Mouse (Mus musculus): ENCODE data around the gene Col7a1. TPM values are rescaled to one million over a fixed set of nuclear protein-coding genes. Genes with fewer than 3 reads are reported as not detected.

Gene Col7a1
- polyA plus RNA-seq, 1 experiment from 2014 or later: 1.8 TPM

DNA sequence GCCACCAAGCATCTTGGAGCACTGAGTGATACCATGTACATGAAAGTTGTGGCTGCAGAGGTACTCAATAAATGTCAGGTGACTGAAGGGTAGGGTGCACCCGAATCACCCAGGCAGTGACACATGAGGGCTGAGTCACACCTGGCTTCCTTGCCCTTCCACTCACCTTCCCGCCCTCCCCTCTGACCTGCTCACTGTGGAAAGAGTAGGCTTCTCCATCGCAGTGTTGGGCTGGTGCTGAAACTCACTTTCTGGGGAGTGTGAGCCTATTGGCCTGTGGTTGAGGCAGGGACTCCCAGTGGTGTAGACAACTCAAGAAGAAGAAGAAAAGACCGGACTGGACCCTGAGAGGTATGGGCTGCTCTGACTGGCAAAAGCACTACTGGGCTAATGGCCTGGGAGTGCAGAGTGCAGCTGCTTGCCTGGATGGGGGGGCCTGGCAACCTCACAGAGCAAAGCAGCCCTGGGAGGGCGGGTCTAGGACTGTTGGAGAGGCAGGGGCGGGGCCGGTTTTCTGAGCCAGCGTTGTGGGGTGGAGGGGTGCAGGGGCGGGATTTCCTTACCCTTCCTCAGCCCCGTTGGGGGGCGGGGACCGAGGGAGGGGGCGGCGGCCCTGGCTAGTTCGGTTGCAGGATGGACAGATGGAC, 34.4 kb downstream of the Col7a1 start:
- Histone ChIP-seq H3K4me3 (replicated peaks) (no peak overlapping the region), H3K9me3 (no peaks in the 10 kb centered on the region), H3K9ac (replicated peaks) (no peak overlapping the region), H3K36me3 (no peaks in the 10 kb centered on the region), H3K27me3 (no peaks in the 10 kb centered on the region), H3K4me1 (replicated peaks) (peaks cover 16% of the 10 kb centered on the region), H3K4me2 (replicated peaks) (no peak overlapping the region), H3K27ac (no peak overlapping the region)
- WGBS: 18% methylated on average over 14 of the region's 15 CpGs
- no peak for ATAC-seq

DNA sequence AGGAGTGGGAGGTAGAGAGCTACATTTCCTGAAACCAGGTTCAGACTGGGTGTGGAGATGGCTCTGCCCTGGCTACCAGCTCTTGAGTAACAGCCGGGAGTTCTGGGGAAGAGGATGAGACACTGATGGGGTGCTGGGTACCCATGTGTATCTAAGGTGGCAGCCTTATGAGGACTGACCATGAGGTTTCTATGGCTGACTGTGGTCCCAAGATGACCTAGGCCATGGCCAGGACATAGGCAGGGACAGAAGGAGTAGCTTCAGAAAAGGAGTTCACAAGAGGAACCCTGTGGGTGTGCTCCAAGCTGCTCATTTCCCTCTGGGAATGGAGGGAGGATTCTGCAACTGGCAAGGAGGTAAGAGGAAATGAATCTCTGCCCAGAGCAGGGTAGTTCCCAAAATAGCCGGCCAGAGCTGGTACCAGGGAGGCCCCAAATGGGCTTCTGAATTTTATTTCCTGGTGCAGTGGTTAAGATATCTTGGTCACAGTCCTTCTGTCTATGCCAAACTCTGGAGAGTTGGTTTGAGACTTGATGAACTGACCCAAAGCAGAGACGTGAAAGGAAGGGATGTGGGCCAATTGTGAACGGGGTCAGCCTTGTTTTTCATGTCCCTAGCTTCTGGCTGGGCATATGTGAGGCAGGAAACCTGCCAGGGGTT, 36.5 kb downstream of the Col7a1 start:
- Histone ChIP-seq H3K4me1 (replicated peaks) (peaks cover 26% of the 10 kb centered on the region), H3K9ac (replicated peaks) (no peak overlapping the region), H3K36me3 (no peaks in the 10 kb centered on the region), H3K4me2 (replicated peaks) (no peak overlapping the region), H3K27me3 (no peaks in the 10 kb centered on the region), H3K9me3 (no peaks in the 10 kb centered on the region), H3K27ac (no peak overlapping the region), H3K4me3 (replicated peaks) (no peak overlapping the region)
- WGBS: 87% methylated on average over 4 of the region's 4 CpGs
- ATAC-seq: no peak

DNA sequence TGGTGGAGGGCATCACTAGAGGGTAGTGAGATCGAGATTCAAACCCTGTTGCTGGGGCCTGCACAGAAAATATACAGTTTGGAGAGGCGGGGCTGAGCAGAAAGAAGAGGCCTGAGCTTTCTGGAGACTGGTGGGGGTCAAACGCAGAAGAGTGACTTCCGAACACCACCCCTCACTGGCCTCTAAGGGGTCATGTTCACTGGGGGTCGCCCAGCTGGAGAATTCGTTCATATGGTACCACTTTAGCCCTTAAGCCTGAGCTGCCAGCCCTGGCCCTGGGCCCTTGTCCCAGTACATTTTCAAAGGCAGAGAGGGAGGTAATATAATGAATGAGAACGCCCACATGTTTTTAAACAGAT, 37.1 kb downstream of the Col7a1 start:
- no peak for ATAC-seq
- no peaks in the 10 kb centered on the region for H3K27me3 ChIP-seq
- no peak overlapping the region for H3K9ac ChIP-seq (replicated peaks)
- no peaks in the 10 kb centered on the region for H3K36me3 ChIP-seq
- no peaks in the 10 kb centered on the region for H3K9me3 ChIP-seq
- WGBS: 86% methylated on average over 7 of the region's 7 CpGs
- H3K4me3 ChIP-seq (replicated peaks): no peak overlapping the region
- no peak overlapping the region for H3K4me2 ChIP-seq (replicated peaks)
- H3K27ac ChIP-seq: no peak overlapping the region
- peaks cover 30% of the 10 kb centered on the region for H3K4me1 ChIP-seq (replicated peaks)

DNA sequence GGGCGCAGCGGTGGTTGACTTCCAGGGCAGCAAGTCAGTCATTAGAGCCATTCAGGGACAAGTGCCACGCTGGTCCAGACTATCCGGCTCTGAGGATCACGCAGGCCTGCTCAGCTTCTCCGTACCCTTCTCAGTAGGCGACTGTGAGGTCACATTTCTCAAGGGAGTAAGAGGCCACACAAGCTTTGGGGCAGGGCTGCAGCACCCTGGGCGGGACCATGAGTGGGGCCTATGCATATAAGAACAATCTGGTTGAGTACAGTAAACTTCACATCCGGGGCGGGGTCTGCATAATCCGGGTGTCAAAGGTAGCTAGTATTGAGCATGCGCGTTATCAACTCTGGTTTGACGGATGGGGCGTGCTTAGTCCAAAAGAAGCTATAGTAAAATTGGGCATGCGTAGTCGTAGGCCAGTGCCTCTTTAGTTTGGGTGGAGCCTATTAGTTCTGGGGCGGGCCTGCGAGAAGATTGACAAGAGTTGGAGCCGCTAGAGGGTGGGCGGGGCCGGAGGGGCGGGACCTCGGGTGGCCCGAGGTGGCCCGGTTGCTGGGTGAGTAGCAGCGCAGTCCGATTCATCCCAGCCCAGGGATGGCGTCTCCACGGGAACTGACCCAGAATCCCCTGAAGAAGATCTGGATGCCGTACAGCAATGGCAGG, 38.2 kb downstream of the Col7a1 start, which contains the start of gene Pfkfb4:
Gene Pfkfb4 (plus strand): TSS at position 351 of the 657 bp plus-strand sequence.
- Histone ChIP-seq H3K4me3 (replicated peaks) (peak within 1 kb of the TSS; percentile 63), H3K9ac (replicated peaks) (peak within 1 kb of the TSS; percentile 69), H3K27me3 (no peaks in the 10 kb centered on the region), H3K27ac (peak within 1 kb of the TSS; percentile 69), H3K9me3 (no peaks in the 10 kb centered on the region), H3K36me3 (no peaks in the 10 kb centered on the region), H3K4me2 (replicated peaks) (peak within 1 kb of the TSS; percentile 78), H3K4me1 (replicated peaks) (peaks cover 35% of the 10 kb centered on the region)
- ATAC-seq: peak; percentile 95
- under 1% methylated on average over 31 of the region's 31 CpGs for WGBS

DNA sequence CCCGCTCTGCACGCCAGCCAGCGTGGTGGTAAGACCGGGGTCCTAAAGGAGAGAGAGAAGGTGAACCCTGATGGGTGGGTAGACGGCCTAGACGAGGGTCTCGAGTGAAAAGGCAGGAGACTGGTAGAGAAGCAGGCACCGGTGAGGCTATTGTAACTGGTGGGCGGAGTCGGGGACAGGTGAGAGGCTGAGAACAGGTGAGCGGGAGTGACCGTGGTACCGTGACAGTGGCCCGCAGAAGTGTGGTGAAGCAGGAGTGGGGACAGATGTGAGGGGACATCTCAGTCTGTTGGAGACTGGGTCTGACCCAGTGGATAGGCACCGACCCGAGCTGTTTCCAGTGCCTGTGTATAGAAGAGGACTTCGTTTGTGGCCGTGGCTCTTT, 38.7 kb downstream of the Col7a1 start:
- no peaks in the 10 kb centered on the region for H3K9me3 ChIP-seq
- H3K27me3 ChIP-seq: no peaks in the 10 kb centered on the region
- 9% methylated on average over 18 of the region's 18 CpGs for WGBS
- peak overlapping the region; percentile 54 for H3K27ac ChIP-seq
- H3K4me1 ChIP-seq (replicated peaks): peaks cover 35% of the 10 kb centered on the region
- H3K4me3 ChIP-seq (replicated peaks): peak overlapping the region; percentile 63
- peak overlapping the region; percentile 69 for H3K9ac ChIP-seq (replicated peaks)
- peak; percentile 37; the same call in 1 of the 2 replicates for ATAC-seq
- no peaks in the 10 kb centered on the region for H3K36me3 ChIP-seq
- peak overlapping the region; percentile 78 for H3K4me2 ChIP-seq (replicated peaks)

DNA sequence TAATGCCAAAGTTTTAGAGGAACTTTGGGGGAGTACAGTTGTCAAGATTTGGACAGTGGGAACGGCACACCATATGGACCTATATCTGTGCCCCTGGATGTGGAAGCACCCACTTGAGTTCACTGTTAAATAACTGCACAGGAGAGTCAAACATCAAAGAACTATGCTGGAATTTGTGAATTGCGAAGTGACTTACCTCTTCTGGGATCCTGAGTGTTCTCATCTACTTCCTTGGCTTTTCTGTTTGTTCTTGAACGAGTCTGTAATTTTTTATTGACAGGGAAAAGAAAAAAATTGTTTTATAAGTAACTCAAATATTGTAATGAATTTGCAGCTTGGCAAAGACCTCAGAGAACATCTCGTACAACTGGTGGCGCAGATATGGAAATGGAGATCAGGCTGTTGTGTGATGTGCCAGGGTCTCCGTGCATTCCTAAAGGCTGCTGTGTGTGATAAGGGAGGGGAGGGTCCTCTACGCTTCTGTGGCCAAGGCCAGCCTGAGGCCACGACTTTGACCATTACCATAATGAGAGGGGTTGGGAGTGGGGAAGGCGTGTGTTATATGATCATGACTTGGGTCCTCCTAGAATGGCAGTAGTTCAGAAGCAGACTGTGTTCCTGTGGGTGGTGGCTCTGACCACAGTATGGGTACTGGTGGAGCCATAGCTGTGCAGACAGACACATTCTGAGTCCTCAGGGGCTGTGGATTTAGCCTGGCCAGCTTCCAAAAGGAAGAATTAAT, 39.4 kb downstream of the Col7a1 start:
- Histone ChIP-seq H3K9me3 (no peaks in the 10 kb centered on the region), H3K9ac (replicated peaks) (peak overlapping the region; percentile 69), H3K4me3 (replicated peaks) (peak overlapping the region; percentile 63), H3K36me3 (no peaks in the 10 kb centered on the region), H3K27me3 (no peaks in the 10 kb centered on the region), H3K4me1 (replicated peaks) (peaks cover 35% of the 10 kb centered on the region), H3K27ac (no peak overlapping the region), H3K4me2 (replicated peaks) (peak overlapping the region; percentile 78)
- no peak for ATAC-seq
- 83% methylated on average over 9 of the region's 9 CpGs for whole genome bisulfite sequencing

DNA sequence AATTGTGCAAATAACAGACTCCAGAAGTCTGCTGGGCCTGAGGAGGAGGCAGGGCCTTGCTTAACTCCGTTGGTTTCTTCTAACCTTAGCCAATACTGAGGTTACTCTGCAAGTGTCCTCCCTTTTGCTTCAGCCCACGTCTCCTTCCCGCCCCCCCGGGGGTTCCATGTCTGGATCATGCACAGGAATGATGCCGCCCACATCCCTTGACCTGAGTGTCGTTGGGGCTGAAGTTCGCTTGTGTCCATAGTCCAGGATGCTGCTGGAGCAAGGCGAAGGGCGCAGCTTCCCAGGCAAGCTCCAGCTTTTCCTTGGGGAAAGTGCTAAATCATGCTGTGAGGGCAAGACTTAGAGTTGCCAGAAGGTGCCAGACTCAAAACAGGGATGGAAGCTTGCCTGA, 43.0 kb downstream of the Col7a1 start:
- ATAC-seq: no peak
- H3K9ac ChIP-seq (replicated peaks): no peak overlapping the region

DNA sequence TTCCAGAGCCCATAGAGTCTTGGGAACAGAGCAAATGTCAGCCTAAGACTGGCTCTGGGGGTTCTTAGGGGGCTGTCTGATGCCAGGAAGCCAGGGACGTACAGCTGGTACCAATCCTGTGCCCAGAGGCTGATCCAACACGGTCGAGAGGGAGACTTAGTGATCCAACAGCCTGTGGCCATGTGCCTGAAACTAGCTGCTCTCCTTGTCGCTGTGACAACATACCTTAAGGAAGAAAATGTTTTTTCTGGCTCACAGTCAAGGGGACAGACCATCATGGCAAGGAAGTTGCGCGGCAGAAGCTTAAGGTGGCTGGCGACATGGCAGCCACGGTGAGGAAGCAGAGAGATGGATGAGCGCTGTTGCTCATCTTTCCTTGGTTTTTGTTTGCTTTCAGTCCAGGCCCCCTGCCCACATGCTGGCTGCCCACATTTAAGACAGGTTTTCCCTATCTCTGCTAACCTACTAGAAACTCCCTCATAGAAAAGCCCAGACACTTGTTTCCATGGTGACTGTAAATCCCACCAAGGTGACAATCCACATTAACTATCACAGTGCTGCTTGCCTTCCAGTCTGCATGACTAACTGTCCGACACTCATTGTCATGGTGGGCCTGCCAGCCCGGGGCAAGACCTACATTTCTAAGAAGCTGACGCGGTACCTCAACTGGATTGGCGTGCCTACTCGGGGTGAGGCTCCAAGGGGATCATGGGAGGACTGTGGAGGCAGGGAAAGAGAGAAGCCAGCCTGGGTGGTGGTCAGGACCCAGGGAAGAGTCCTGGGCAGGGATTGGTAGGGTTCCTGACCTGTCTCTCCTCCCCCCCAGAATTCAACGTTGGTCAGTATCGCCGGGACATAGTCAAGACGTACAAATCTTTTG, 45.1 kb downstream of the Col7a1 start:
- Histone ChIP-seq H3K4me1 (replicated peaks) (peaks cover 20% of the 10 kb centered on the region), H3K9me3 (no peaks in the 10 kb centered on the region), H3K27me3 (no peaks in the 10 kb centered on the region), H3K9ac (replicated peaks) (peak overlapping the region; percentile 28; the same call in 1 of the 2 replicates), H3K4me3 (replicated peaks) (no peak overlapping the region), H3K4me2 (replicated peaks) (no peak overlapping the region), H3K27ac (no peak overlapping the region), H3K36me3 (peaks cover 7% of the 10 kb centered on the region; the same call in 1 of the 2 replicates)
- ATAC-seq: no peak
- WGBS: 84% methylated on average over 19 of the region's 19 CpGs

More for the DNA sequence above, 43.0 kb downstream of the Col7a1 start:
- Histone ChIP-seq H3K9me3 (no peaks in the 10 kb centered on the region), H3K4me3 (replicated peaks) (no peak overlapping the region), H3K36me3 (no peaks in the 10 kb centered on the region), H3K27ac (no peak overlapping the region), H3K4me1 (replicated peaks) (peaks cover 34% of the 10 kb centered on the region), H3K4me2 (replicated peaks) (no peak overlapping the region), H3K27me3 (no peaks in the 10 kb centered on the region)
- 85% methylated on average over 9 of the region's 9 CpGs for WGBS

DNA sequence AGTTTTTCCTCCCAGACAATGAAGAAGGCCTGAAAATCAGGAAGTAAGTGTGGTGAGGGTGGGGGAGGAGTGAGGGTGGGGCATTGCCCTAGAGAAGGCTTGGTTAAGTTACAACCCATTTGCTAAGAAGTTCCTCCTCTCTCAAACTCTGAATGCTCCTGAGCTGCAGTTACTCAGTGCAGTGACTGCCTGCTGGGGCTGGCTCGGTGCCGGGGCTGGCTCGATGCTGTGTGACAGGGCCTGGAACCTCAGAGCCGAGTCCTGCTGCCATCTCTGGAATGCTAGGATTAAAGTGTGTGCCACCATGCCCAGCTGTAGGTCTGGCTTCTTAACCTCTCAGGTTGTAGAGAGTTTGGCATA, 45.8 kb downstream of the Col7a1 start:
- 83% methylated on average over 4 of the region's 4 CpGs for WGBS
- H3K9me3 ChIP-seq: no peaks in the 10 kb centered on the region
- H3K27ac ChIP-seq: no peak overlapping the region
- no peaks in the 10 kb centered on the region for H3K27me3 ChIP-seq
- H3K4me3 ChIP-seq (replicated peaks): no peak overlapping the region
- no peak for ATAC-seq
- no peak overlapping the region for H3K4me2 ChIP-seq (replicated peaks)
- no peak overlapping the region for H3K9ac ChIP-seq (replicated peaks)
- peaks cover 7% of the 10 kb centered on the region; the same call in 1 of the 2 replicates for H3K36me3 ChIP-seq
- peaks cover 16% of the 10 kb centered on the region for H3K4me1 ChIP-seq (replicated peaks)

DNA sequence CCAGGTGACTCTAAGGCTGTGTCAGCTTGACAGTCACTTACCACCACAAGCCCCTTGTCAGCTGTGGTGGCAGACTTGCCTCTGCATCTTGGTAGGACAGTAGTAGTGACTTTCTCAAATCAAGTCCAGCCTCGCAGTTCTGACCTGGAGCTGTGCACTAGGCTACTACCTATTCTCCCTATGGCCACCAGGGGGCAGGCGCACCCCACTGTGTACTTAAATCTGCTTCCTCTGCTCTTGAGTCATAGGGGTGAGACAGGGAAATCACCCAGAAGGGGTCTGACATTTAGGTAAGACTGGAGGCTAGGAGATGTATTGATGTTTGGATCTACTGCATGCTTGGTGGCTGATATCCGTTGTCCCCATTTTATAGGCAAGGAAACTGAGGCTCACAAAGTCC, 47.3 kb downstream of the Col7a1 start:
- Histone ChIP-seq H3K4me1 (replicated peaks) (peaks cover 8% of the 10 kb centered on the region; the same call in 1 of the 2 replicates), H3K27me3 (no peaks in the 10 kb centered on the region), H3K4me3 (replicated peaks) (no peak overlapping the region), H3K9ac (replicated peaks) (no peak overlapping the region), H3K36me3 (peaks cover 10% of the 10 kb centered on the region; the same call in 1 of the 2 replicates), H3K4me2 (replicated peaks) (no peak overlapping the region), H3K27ac (no peak overlapping the region), H3K9me3 (no peaks in the 10 kb centered on the region)
- 8% methylated on average over 3 of the region's 3 CpGs for WGBS
- peak; percentile 75; the same call in 1 of the 2 replicates for ATAC-seq

DNA sequence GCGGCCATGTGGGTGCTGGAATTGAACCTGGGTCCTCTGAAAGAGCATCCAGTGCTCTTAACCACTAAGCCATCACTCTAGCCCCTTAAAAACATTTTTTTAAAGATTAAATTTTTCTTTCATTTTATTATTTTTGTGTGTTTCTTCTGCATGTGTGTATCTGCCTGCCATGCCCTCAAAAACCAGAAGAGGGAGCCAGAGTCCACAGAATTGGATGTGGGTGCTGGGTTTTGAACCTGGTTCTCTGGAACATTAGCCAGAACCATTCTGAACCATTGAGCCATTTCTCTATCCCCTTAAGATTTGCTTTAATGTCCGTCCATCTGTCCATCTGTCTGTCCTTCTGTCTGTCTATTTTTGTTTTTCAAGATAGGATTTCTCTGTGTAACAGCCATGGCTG, 49.8 kb downstream of the Col7a1 start:
- no peak overlapping the region for H3K27ac ChIP-seq
- peaks cover 25% of the 10 kb centered on the region for H3K36me3 ChIP-seq
- WGBS: 59% methylated on average over 2 of the region's 2 CpGs
- ATAC-seq: no peak
- H3K4me3 ChIP-seq (replicated peaks): no peak overlapping the region
- 0 out of 2 replicates have a peak, but pooled peaks cover 6% of the 10 kb centered on the region for H3K4me1 ChIP-seq (replicated peaks)
- no peaks in the 10 kb centered on the region for H3K27me3 ChIP-seq
- H3K4me2 ChIP-seq (replicated peaks): no peak overlapping the region
- no peaks in the 10 kb centered on the region for H3K9me3 ChIP-seq
- no peak overlapping the region for H3K9ac ChIP-seq (replicated peaks)
